Mouse (Mus musculus) gastrocnemius, postnatal 10 days (tissue): Measurements from ENCODE around the gene Gabbr2. TPM values are rescaled to one million over a fixed set of nuclear protein-coding genes. Genes with fewer than 3 reads are reported as not detected.

Experiments used
- DNase-seq: peaks from one replicate; pipeline ENCODE4 v3.0.0; 2021; ENCODE audit warnings: mixed read lengths
- total RNA-seq, 2 experiments: library from RNA; stranded (reverse); gene quantifications; 2 replicates each; pipeline ENCODE4 v1.2.3; 2021

Gene Gabbr2
- total RNA-seq, 2 experiments from 2014 or later, result 0.47 to 0.54 TPM

- DNase-seq, result no peak
Measured at GRCm38 (mm10) chr4:46988824-46989223, 2.8 kb downstream of the Gabbr2 start.

GRCm38 (mm10) chr4:46988257-46988656 lies 3.4 kb downstream of the Gabbr2 start:
- DNase-seq, result no peak

DNA sequence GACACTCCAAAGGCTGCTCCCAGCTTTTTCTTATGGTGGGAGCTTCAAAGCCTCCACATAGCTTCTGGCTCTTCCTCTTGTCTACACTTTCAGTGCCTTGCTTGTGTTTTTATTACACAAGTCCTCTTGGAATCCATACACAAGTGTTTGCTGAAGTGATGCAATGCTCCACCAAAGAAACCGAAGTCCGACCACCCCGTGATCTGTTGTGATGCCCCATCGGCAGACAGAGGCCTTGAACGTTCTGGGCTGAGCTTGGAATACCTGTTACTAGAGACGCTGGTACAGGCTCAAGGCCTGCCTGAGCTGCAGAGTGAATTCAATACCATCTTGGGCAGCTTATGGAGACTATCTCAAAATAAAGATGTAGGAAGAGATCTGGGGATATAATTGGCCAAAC lies 3.9 kb downstream of the Gabbr2 start:
- DNase-seq, result no peak

DNA sequence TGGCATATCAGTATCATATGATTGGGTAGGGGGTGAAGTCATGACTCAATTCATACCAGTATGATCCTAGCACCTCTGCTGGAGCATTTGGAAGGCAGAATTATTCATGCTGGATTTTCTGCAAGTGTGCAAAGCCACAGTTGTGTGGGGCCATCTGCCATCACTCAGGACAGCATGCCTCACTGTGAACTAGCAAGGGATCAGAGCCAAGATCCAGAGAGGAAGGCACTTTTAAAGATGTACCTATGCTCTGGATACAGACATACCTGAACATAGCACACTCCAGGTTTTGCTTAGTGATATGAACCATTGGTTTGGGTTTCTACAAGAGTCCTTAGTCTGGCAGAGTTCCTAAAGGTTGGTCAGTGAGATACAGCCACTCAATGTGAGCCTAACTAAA lies 5.6 kb downstream of the Gabbr2 start:
- no peak for DNase-seq

GRCm38 (mm10) chr4:46982912-46983311 lies 8.8 kb downstream of the Gabbr2 start:
- no peak for DNase-seq

DNA sequence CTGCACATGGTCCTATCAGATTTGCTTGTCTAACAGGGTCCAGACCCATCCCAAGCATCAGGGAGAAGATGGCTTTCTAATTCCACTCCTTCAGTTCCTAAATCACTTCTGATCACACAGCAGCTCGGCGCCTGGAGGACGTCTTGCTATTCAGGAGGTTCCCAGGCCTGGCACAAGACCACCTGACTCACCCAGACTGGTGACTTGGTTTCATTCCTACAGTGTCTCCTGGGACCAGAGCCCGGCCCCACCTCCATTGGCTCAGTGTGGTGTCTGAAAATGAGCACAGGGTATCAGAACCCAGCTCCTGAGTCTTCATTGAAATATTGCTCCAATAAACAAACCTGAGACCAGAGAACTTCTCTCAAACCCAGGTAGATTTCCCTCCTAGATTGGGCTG lies 9.6 kb downstream of the Gabbr2 start:
- no peak for DNase-seq

DNA sequence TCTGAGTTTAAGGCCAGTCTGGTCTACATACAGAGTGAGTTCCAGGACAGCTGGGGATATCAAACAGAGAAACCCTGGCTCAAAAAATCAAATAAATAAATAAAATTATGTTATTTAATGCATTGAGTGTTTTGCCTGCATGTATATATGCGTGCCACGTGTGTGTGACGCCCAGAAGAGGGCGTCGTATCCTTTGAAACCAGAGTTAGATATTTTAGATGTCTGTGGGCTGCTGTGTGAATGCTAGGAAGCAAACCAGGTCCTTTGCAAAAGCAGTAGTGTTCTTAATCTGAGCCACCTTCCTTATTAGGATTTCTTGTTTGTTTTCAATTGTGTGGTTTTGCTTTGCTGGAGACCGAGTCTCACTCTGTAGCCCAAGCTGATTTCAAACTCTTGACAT lies 13.3 kb downstream of the Gabbr2 start:
- DNase-seq, result no peak

- DNase-seq, result no peak
Measured at GRCm38 (mm10) chr4:46977161-46977560, 14.5 kb downstream of the Gabbr2 start.

DNA sequence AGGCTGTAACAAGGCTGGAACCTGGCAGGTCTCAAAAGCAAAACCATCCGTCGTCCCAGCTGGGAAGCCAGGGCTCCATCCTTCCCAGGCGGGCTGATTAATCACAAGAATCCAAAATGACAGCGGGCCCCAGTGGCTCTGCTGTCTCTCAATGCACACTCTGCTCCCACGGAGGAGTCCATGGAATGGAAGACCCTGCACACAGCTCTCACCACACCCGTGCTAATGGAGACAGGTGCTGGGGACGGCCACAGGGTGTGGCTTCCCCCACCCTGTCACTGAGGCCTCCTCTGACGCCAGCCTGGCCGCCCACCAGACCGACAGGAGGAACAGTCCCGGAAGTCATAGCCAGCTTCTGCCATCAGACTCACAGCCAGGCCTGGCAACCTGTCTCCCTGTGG lies 15.0 kb downstream of the Gabbr2 start:
- DNase-seq, result peak; percentile 10

DNA sequence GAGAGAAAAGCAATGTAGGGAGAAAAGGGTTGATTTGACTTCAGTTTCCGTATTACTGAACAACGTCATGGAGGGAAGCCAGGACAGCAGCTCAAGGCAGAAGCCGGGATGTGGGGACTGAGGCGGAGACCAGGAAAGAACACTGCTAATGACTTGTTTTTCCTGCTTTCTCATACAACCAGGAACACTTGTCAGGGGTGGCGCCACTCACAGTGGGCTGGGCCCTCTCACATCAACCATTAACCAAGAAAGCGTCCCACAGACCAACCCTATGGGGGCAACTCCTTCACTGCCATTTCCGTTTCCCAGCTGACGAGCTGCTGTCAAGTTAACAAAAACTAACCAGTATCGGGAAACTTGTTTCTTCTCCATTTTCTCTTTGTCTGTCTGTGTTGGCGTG lies 18.4 kb downstream of the Gabbr2 start:
- no peak for DNase-seq

DNA sequence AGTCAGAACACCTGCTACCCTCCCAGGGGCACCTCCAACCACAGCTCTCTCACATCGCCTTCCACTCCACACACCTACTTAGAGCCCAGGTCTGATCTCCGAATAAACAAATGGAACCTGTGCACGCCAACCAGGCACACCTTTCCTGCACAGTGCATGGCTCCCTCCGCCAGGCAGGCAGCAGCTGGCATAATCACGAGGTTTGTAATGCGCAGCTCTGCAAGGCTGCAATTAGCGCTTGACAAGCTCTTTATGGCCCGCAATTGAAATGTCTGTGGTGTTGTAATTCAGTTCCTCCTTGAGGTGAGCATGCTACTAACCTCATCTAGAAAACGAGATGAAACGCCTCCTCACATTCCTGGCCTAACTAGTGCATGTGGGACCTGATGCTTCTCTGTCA lies 23.7 kb downstream of the Gabbr2 start:
- no peak for DNase-seq

DNA sequence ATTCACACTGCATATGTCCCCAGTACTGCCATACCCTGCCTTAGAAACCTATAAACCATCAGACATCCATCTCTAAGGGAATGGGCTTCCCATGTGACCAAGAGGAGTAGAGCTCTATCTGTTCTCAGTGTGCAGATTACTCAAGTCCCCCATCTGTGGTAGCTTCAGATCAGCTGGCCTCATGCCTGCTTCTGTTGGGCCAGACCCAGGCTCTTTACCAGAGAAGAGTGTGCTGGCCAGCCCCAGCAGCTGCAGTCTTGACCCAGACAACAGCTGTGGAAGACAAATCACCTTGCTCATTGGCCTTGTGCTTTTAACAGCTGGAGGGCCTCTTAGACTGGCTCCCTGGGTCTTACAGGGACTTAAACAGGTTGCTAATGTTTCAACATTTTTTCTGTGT lies 25.1 kb downstream of the Gabbr2 start:
- DNase-seq, result peak; percentile 44

GRCm38 (mm10) chr4:46961403-46961802 lies 30.3 kb downstream of the Gabbr2 start:
- DNase-seq, result no peak

DNA sequence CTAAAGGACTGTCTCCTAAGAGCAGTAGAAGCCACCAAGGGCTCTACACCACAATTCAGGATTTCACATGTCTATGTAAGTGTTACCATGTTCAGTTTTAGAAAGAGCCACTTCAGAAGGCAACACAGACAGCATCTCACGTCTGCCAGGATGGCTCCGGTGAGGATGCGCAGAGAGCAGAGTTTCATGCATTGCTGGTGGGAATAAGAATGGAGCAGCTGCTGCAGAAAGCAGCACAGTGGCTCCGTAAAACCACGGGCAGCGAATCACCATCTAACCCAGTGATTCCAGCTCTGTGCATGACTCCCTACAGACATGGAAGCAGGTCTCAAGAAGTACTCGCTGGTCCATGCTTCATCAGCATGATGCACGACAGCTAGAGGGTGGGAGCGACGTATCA lies 31.5 kb downstream of the Gabbr2 start:
- no peak for DNase-seq

DNA sequence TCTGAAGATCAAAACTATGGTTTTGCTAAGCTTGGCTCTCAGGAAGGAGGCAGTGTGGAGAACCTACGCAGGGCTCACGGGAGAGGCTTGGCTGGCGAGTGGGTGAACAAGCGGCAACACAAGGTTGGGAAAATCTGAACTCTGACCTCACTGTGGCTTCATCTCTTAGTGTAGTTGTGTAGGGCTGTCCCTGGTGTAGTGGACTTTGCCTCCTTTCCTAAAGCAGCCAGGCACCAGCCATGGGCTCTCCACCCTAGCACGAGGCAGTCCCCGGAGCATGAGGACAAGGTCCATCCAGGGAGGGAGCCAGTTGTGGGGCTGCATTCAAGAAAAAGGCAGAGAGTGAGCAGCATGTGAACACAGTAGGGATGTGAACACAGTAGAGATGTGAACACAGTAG lies 31.9 kb downstream of the Gabbr2 start:
- DNase-seq, result no peak

DNA sequence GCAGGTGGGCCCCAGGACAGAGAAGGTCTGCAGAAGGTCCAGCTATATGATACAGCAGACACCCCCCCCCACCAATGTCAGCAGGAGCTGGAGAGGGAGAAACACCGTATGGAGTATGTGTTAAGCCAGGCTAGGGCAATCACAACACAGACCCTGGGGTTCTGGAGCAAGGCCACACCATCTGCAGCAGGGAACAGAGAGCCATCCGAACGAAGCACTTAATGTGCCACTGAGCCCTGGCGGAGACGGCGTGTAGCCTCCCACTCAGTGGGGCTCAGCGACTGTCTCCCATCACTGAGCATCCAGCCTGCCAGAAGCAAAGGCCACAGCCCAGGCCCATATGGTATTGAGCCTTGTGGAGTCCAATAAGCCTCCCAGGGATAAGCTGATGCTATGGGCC lies 33.7 kb downstream of the Gabbr2 start:
- no peak for DNase-seq

- no peak for DNase-seq
Measured at GRCm38 (mm10) chr4:46956966-46957365, 34.7 kb downstream of the Gabbr2 start.

- DNase-seq, result no peak
Measured at GRCm38 (mm10) chr4:46953021-46953420, 38.7 kb downstream of the Gabbr2 start.

- no peak for DNase-seq
Measured at GRCm38 (mm10) chr4:46952562-46952961, 39.1 kb downstream of the Gabbr2 start.

GRCm38 (mm10) chr4:46934291-46934690 lies 57.4 kb downstream of the Gabbr2 start:
- DNase-seq, result no peak

- no peak for DNase-seq
Measured at GRCm38 (mm10) chr4:46933590-46933989, 58.1 kb downstream of the Gabbr2 start.

- no peak for DNase-seq
Measured at GRCm38 (mm10) chr4:46931706-46932397, 59.8 kb downstream of the Gabbr2 start.

- DNase-seq, result no peak
Measured at GRCm38 (mm10) chr4:46928112-46928511, 63.6 kb downstream of the Gabbr2 start.

- no peak for DNase-seq
Measured at GRCm38 (mm10) chr4:46919144-46919543, 72.5 kb downstream of the Gabbr2 start.

GRCm38 (mm10) chr4:46916786-46917185 lies 74.9 kb downstream of the Gabbr2 start:
- DNase-seq, result no peak
